Mouse (Mus musculus) myocyte (in vitro differentiated cells): ENCODE results near the gene Akt2. TPM values are rescaled to one million over a fixed set of nuclear protein-coding genes. Genes with fewer than 3 reads are reported as not detected.

Source experiments
- H3K27me3 ChIP-seq: one replicate; pipeline ENCODE4 v1.6.1; 2011; ENCODE audit not compliant: control insufficient read depth, insufficient read depth, insufficient read length
- H3K36me3 ChIP-seq: one replicate; pipeline ENCODE4 v1.6.1; 2011; ENCODE audit not compliant: control insufficient read depth, insufficient read depth
- H3K4me2 ChIP-seq: one replicate; pipeline ENCODE4 v1.6.1; 2011; ENCODE audit warnings: low read depth, control low read depth
- H3K4me3 ChIP-seq: one replicate; pipeline ENCODE4 v1.5.1; 2011; ENCODE audit warnings: mild to moderate bottlenecking, control low read depth, moderate library complexity
- H3K79me2 ChIP-seq: one replicate; pipeline ENCODE4 v1.6.1; 2011; ENCODE audit not compliant: control insufficient read depth, insufficient read depth
- H3ac ChIP-seq: one replicate; pipeline ENCODE4 v1.6.1; 2011; ENCODE audit not compliant: control insufficient read depth, insufficient read length
- CEBPB ChIP-seq: IDR thresholded peaks from 2 replicates; pipeline ENCODE4 v1.6.1; 2011; ENCODE audit warnings: mild to moderate bottlenecking, moderate library complexity; ENCODE audit not compliant: poor library complexity, insufficient read depth, severe bottlenecking
- E2F4 ChIP-seq: IDR thresholded peaks from one replicate; pipeline ENCODE4 v1.6.1; 2011; ENCODE audit warnings: mild to moderate bottlenecking, control low read depth, moderate library complexity; ENCODE audit not compliant: insufficient read depth
- MAX ChIP-seq: IDR thresholded peaks from one replicate; pipeline ENCODE4 v1.6.1; 2011; ENCODE audit warnings: low read depth, mild to moderate bottlenecking, control low read depth
- MYOD1 ChIP-seq, 3 experiments: IDR thresholded peaks; one replicate each; pipeline ENCODE4 v1.6.1; 2011; ENCODE audit warnings: control low read depth in 2 of 3, low read depth in 2 of 3, mild to moderate bottlenecking in 2 of 3, moderate library complexity in 1 of 3; ENCODE audit not compliant: insufficient read length in 2 of 3, control insufficient read depth in 1 of 3
- MYOG ChIP-seq, 3 experiments: IDR thresholded peaks; one replicate each; pipeline ENCODE4 v1.6.1; 2011; ENCODE audit warnings: control low read depth in 2 of 3, low read depth in 2 of 3, mild to moderate bottlenecking in 2 of 3; ENCODE audit not compliant: insufficient read length in 2 of 3, control insufficient read depth in 1 of 3, insufficient read depth in 1 of 3
- POLR2A ChIP-seq: IDR thresholded peaks from one replicate; pipeline ENCODE4 v1.6.1; 2011; ENCODE audit warnings: low read depth, mild to moderate bottlenecking, control low read depth, moderate library complexity; ENCODE audit not compliant: insufficient read length
- POLR2AphosphoS2 ChIP-seq: IDR thresholded peaks from one replicate; pipeline ENCODE4 v1.6.1; 2011; ENCODE audit warnings: low read depth, control low read depth; ENCODE audit not compliant: insufficient read length
- REST ChIP-seq: IDR thresholded peaks from one replicate; pipeline ENCODE4 v1.6.1; 2011; ENCODE audit warnings: mild to moderate bottlenecking, control low read depth, moderate library complexity; ENCODE audit not compliant: insufficient read depth, insufficient read length
- SRF ChIP-seq: IDR thresholded peaks from one replicate; pipeline ENCODE4 v1.6.1; 2011; ENCODE audit warnings: low read depth; ENCODE audit not compliant: control insufficient read depth, insufficient read length
- TCF12 ChIP-seq: IDR thresholded peaks from one replicate; pipeline ENCODE4 v1.6.1; 2011; ENCODE audit warnings: mild to moderate bottlenecking, control low read depth; ENCODE audit not compliant: poor library complexity, insufficient read depth, severe bottlenecking
- TCF3 ChIP-seq: IDR thresholded peaks from one replicate; pipeline ENCODE4 v1.6.1; 2011; ENCODE audit warnings: low read depth, control low read depth; ENCODE audit not compliant: insufficient read length
- USF1 ChIP-seq: IDR thresholded peaks from one replicate; pipeline ENCODE4 v1.6.1; 2011; ENCODE audit warnings: low read depth, mild to moderate bottlenecking, control low read depth, moderate library complexity
- polyA plus RNA-seq: library from polyadenylated mRNA; unstranded; fragments of >200 nt; fragmentation: generic; extraction: Trizol; gene quantifications from one replicate; pipeline ENCODE4 v1.2.1, GENCODE M21; 2012; ENCODE audit warnings: missing spikeins

Gene Akt2
- polyA plus RNA-seq, 1 experiment, result 343 TPM

DNA sequence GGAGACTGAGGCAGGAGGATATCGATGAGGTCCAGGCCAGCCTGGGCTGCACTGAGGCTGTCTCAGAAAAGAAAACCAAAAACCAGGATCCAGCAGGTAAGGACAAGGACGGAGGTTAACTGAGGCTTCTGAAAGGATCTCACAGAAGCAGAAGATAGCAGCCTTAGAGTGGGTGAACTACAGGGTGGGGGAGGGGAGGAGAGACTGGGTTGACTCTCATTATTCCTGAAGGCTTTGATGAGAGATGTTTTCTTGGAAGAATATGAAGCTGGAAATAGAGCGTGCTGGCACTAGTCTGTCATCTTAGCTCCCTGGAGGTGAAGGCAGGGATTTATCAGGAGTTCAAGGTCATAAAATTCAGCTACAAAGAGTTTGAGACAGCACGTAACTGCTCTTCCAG lies 47.5 kb upstream of the Akt2 start:
- no peaks in the 10 kb centered on the region for H3K79me2 ChIP-seq
- no peaks in the 10 kb centered on the region for H3K27me3 ChIP-seq
- no peaks in the 10 kb centered on the region for H3K36me3 ChIP-seq
- H3K4me2 ChIP-seq, result no peak overlapping the region
- H3ac ChIP-seq, result no peak overlapping the region
- H3K4me3 ChIP-seq, result no peak overlapping the region
- no peak for TF ChIP-seq POLR2A
- TF ChIP-seq MYOD1 (IDR thresholded peaks at IDR 0.05; ENCODE audit: control insufficient read depth in 1 of 3, insufficient read length in 2 of 3, low read depth in 2 of 3), result no peak
- TF ChIP-seq REST, result no peak
- no peak for TF ChIP-seq SRF
- TF ChIP-seq USF1, result no peak
- TF ChIP-seq TCF12, result no peak
- no peak for TF ChIP-seq E2F4
- no peak for TF ChIP-seq CEBPB
- no peak for TF ChIP-seq MYOG (IDR thresholded peaks at IDR 0.05; ENCODE audit: control insufficient read depth in 1 of 3, insufficient read depth in 1 of 3, insufficient read length in 2 of 3, low read depth in 2 of 3)
- TF ChIP-seq POLR2AphosphoS2, result no peak
- no peak for TF ChIP-seq TCF3
- TF ChIP-seq MAX, result no peak

DNA sequence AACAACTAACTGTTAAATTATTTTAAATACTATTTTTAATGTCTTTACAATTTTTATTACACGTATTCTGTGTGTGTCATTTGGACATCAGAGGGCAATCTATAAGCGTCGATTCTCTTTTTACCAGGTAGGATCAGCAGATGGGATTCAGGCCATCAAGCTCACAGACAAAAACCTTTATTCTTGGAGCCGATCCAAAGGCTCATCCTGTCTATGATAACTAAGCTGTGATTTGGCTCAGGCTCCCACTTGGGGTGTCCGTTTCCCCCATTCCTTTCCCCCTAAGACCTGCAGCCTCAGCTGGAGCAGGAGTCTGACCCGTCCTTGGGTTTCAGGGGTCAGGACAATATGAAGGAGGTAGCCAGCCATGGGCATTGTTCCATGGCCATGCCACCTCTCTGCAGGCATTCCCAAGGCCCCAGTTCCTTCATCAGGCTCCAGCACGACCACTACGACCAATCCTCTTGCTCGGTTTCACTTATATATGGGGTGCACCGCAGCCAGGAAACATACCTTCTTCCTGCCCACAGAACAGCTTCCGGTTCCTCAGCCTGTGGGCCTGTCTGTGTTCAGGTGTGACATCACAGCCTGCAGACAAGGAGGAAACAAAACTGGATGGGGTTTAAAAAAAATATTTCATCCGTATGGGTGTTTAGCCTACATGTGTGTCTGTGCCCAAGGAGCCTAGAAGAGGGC lies 46.5 kb upstream of the Akt2 start:
- no peak overlapping the region for H3ac ChIP-seq
- no peak overlapping the region for H3K4me2 ChIP-seq
- no peak overlapping the region for H3K4me3 ChIP-seq
- no peaks in the 10 kb centered on the region for H3K36me3 ChIP-seq
- TF ChIP-seq TCF12, result no peak
- TF ChIP-seq CEBPB, result no peak
- TF ChIP-seq USF1, result no peak
- TF ChIP-seq POLR2A, result no peak
- no peak for TF ChIP-seq TCF3
- TF ChIP-seq MAX, result no peak
- no peak for TF ChIP-seq POLR2AphosphoS2
- no peak for TF ChIP-seq E2F4
- TF ChIP-seq MYOG (IDR thresholded peaks at IDR 0.05; ENCODE audit: control insufficient read depth in 1 of 3, insufficient read depth in 1 of 3, insufficient read length in 2 of 3, low read depth in 2 of 3), result no peak
- H3K27me3 ChIP-seq, result no peaks in the 10 kb centered on the region
- H3K79me2 ChIP-seq, result no peaks in the 10 kb centered on the region

DNA sequence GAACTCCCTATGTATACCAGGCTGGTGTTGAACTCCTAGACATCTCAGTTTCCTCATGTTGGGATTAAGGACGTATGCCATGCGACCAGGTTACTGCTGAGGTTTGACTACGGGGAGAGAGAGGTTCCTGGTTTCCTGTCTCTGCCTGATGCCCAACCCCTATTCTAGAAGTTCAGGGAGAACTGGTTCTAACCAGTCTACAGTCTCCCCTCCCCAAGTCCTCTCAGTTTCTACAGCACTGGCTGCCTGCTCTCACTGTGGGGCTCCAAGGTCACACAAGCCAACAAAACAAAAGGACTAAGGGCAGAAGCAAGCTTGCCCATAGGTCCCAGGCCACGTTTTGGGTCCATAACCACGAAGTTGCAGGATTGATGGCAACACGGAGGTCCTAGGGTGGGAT lies 41.8 kb upstream of the Akt2 start:
- no peak overlapping the region for H3ac ChIP-seq
- H3K4me2 ChIP-seq, result no peak overlapping the region
- no peaks in the 10 kb centered on the region for H3K27me3 ChIP-seq
- no peaks in the 10 kb centered on the region for H3K36me3 ChIP-seq
- TF ChIP-seq POLR2AphosphoS2 (no peak), MYOD1 (IDR thresholded peaks at IDR 0.05; ENCODE audit: control insufficient read depth in 1 of 3, insufficient read length in 2 of 3, low read depth in 2 of 3) (no peak), TCF3 (no peak), REST (no peak), POLR2A (no peak), USF1 (no peak), MAX (no peak), SRF (no peak), E2F4 (no peak), TCF12 (no peak), MYOG (IDR thresholded peaks at IDR 0.05; ENCODE audit: control insufficient read depth in 1 of 3, insufficient read depth in 1 of 3, insufficient read length in 2 of 3, low read depth in 2 of 3) (no peak), CEBPB (no peak)
- H3K4me3 ChIP-seq, result no peak overlapping the region
- peaks cover 14% of the 10 kb centered on the region for H3K79me2 ChIP-seq

DNA sequence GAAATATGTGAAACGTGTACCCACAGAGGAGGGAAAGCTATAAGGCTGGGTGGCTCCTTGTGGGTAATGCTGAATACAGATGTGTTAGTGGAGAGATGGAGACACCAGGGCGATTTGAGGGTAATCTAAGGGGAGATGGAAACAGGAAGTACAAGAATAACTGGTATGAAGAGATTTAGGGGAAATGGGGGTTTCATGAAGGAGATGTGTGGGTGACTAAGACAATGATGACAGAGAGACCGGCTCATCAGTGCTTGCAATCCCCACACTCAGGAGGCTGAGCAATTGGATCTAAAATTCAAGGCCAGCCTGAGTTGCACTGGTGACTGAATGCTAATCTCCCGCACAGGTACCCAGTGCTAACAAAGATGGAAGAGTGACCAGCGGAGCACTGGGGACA lies 39.3 kb upstream of the Akt2 start:
- Histone ChIP-seq H3K4me2 (peak overlapping the region; percentile 71), H3ac (peak overlapping the region; percentile 69), H3K36me3 (peaks cover 4% of the 10 kb centered on the region), H3K4me3 (peak overlapping the region; percentile 86), H3K27me3 (no peaks in the 10 kb centered on the region), H3K79me2 (peaks cover 33% of the 10 kb centered on the region)
- TF ChIP-seq MYOD1 (IDR thresholded peaks at IDR 0.05; ENCODE audit: control insufficient read depth in 1 of 3, insufficient read length in 2 of 3, low read depth in 2 of 3), result no peak
- no peak for TF ChIP-seq MAX
- no peak for TF ChIP-seq REST
- no peak for TF ChIP-seq POLR2A
- no peak for TF ChIP-seq POLR2AphosphoS2
- TF ChIP-seq E2F4, result no peak
- TF ChIP-seq MYOG (IDR thresholded peaks at IDR 0.05; ENCODE audit: control insufficient read depth in 1 of 3, insufficient read depth in 1 of 3, insufficient read length in 2 of 3, low read depth in 2 of 3), result no peak
- TF ChIP-seq TCF12, result no peak
- no peak for TF ChIP-seq USF1
- TF ChIP-seq TCF3, result no peak
- no peak for TF ChIP-seq SRF
- no peak for TF ChIP-seq CEBPB
